Mouse (Mus musculus): ENCODE results near the gene Blmh. TPM values are rescaled to one million over a fixed set of nuclear protein-coding genes. Genes with fewer than 3 reads are reported as not detected.

The Blmh gene
- polyA plus RNA-seq, 1 experiment = 58.3 TPM

- TF ChIP-seq CEBPB (IDR thresholded peaks at IDR 0.05; ENCODE audit: insufficient read depth, poor library complexity, severe bottlenecking) (no peak), E2F4 (IDR thresholded peaks at IDR 0.05; ENCODE audit: insufficient read depth) (no peak), REST (IDR thresholded peaks at IDR 0.05; ENCODE audit: insufficient read depth, insufficient read length) (no peak), SRF (IDR thresholded peaks at IDR 0.05; ENCODE audit: control insufficient read depth, insufficient read length, low read depth) (no peak), TCF12 (IDR thresholded peaks at IDR 0.05; ENCODE audit: insufficient read depth, poor library complexity, severe bottlenecking) (no peak), MYOD1 (IDR thresholded peaks at IDR 0.05; ENCODE audit: control insufficient read depth in 1 of 3, insufficient read length in 2 of 3, low read depth in 2 of 3) (no peak), POLR2AphosphoS2 (IDR thresholded peaks at IDR 0.05; ENCODE audit: insufficient read length, low read depth) (no peak), POLR2A (IDR thresholded peaks at IDR 0.05; ENCODE audit: insufficient read length, low read depth) (no peak), USF1 (IDR thresholded peaks at IDR 0.05; ENCODE audit: low read depth) (no peak), MYOG (IDR thresholded peaks at IDR 0.05; ENCODE audit: control insufficient read depth in 1 of 3, insufficient read depth in 1 of 3, insufficient read length in 2 of 3, low read depth in 2 of 3) (no peak), MAX (IDR thresholded peaks at IDR 0.05; ENCODE audit: low read depth) (no peak), TCF3 (IDR thresholded peaks at IDR 0.05; ENCODE audit: insufficient read length, low read depth) (no peak)
- H3ac ChIP-seq (ENCODE audit: control insufficient read depth, insufficient read length) = no peak overlapping the region
- H3K79me2 ChIP-seq (ENCODE audit: control insufficient read depth, insufficient read depth) = no peaks in the 10 kb centered on the region
- H3K4me2 ChIP-seq (ENCODE audit: low read depth) = no peak overlapping the region
- no peak overlapping the region for H3K4me3 ChIP-seq
- H3K27me3 ChIP-seq (ENCODE audit: control insufficient read depth, insufficient read depth, insufficient read length) = no peaks in the 10 kb centered on the region
- H3K36me3 ChIP-seq (ENCODE audit: control insufficient read depth, insufficient read depth) = no peaks in the 10 kb centered on the region
Observed at GRCm38 (mm10) chr11:76891171-76891570, 33.4 kb upstream of the Blmh start.

DNA sequence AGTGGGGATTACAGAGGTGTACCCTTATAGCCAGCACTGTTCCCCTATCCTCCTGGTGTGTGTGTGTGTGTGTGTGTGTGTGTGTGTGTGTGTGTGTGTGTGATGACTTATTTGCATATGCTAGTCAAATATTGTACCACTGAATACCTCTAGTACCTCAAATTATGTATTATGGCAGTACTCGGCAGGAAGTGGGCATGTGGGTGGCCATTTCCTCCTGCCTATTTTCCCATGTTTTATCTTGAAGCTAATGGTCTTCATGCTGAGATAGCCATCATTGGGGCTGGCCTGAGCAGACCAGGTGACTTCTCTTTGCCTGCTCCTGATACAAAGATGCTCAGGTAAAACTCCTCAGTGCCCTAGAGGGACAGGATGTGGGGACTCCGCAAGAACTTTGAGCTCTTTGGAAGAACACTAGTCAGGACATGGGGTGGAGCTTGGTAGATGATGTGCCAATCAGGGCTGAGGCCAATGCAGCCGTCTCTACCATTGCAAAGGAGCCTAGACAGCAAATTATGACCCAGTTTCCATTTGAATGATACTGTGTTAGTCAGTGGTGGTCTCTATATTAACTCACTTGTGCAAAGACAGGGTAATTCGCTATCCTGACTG, 32.8 kb upstream of the Blmh start:
- H3K79me2 ChIP-seq (ENCODE audit: control insufficient read depth, insufficient read depth) = no peaks in the 10 kb centered on the region
- TF ChIP-seq MYOG (IDR thresholded peaks at IDR 0.05; ENCODE audit: control insufficient read depth in 1 of 3, insufficient read depth in 1 of 3, insufficient read length in 2 of 3, low read depth in 2 of 3) = no peak
- no peak for TF ChIP-seq TCF12 (IDR thresholded peaks at IDR 0.05; ENCODE audit: insufficient read depth, poor library complexity, severe bottlenecking)
- no peak for TF ChIP-seq MAX (IDR thresholded peaks at IDR 0.05; ENCODE audit: low read depth)
- no peak for TF ChIP-seq TCF3 (IDR thresholded peaks at IDR 0.05; ENCODE audit: insufficient read length, low read depth)
- TF ChIP-seq POLR2AphosphoS2 (IDR thresholded peaks at IDR 0.05; ENCODE audit: insufficient read length, low read depth) = no peak
- no peak for TF ChIP-seq CEBPB (IDR thresholded peaks at IDR 0.05; ENCODE audit: insufficient read depth, poor library complexity, severe bottlenecking)
- no peak for TF ChIP-seq POLR2A (IDR thresholded peaks at IDR 0.05; ENCODE audit: insufficient read length, low read depth)
- no peak for TF ChIP-seq SRF (IDR thresholded peaks at IDR 0.05; ENCODE audit: control insufficient read depth, insufficient read length, low read depth)
- no peak for TF ChIP-seq REST (IDR thresholded peaks at IDR 0.05; ENCODE audit: insufficient read depth, insufficient read length)
- no peak for TF ChIP-seq MYOD1 (IDR thresholded peaks at IDR 0.05; ENCODE audit: control insufficient read depth in 1 of 3, insufficient read length in 2 of 3, low read depth in 2 of 3)
- TF ChIP-seq USF1 (IDR thresholded peaks at IDR 0.05; ENCODE audit: low read depth) = no peak
- TF ChIP-seq E2F4 (IDR thresholded peaks at IDR 0.05; ENCODE audit: insufficient read depth) = no peak
- no peaks in the 10 kb centered on the region for H3K27me3 ChIP-seq (ENCODE audit: control insufficient read depth, insufficient read depth, insufficient read length)
- H3K36me3 ChIP-seq (ENCODE audit: control insufficient read depth, insufficient read depth) = no peaks in the 10 kb centered on the region
- H3K4me2 ChIP-seq (ENCODE audit: low read depth) = no peak overlapping the region
- H3K4me3 ChIP-seq = no peak overlapping the region
- H3ac ChIP-seq (ENCODE audit: control insufficient read depth, insufficient read length) = no peak overlapping the region

DNA sequence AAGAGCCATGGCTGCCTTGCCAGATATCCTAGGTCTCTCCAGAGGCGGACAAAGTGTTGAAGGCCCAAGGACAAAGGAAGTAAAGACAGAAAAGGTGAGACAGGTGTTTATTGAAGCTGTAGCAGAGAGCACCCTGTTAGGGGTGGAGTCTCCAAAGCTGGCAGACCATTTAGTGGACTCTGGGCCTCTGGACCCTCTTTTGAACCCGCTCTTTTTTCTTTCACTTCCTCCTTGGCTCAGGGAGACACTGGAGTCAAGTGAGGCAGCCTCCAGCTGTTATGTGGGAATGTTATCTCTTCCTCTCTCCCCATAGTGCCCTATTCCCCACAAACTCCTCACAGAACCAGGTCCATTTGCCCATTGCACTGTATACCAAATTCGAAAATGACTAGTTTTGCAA, 31.6 kb upstream of the Blmh start:
- TF ChIP-seq E2F4 (IDR thresholded peaks at IDR 0.05; ENCODE audit: insufficient read depth) (no peak), POLR2A (IDR thresholded peaks at IDR 0.05; ENCODE audit: insufficient read length, low read depth) (no peak), MAX (IDR thresholded peaks at IDR 0.05; ENCODE audit: low read depth) (no peak), MYOD1 (IDR thresholded peaks at IDR 0.05; ENCODE audit: control insufficient read depth in 1 of 3, insufficient read length in 2 of 3, low read depth in 2 of 3) (no peak), SRF (IDR thresholded peaks at IDR 0.05; ENCODE audit: control insufficient read depth, insufficient read length, low read depth) (no peak), CEBPB (IDR thresholded peaks at IDR 0.05; ENCODE audit: insufficient read depth, poor library complexity, severe bottlenecking) (no peak), TCF3 (IDR thresholded peaks at IDR 0.05; ENCODE audit: insufficient read length, low read depth) (no peak), MYOG (IDR thresholded peaks at IDR 0.05; ENCODE audit: control insufficient read depth in 1 of 3, insufficient read depth in 1 of 3, insufficient read length in 2 of 3, low read depth in 2 of 3) (no peak), USF1 (IDR thresholded peaks at IDR 0.05; ENCODE audit: low read depth) (no peak), TCF12 (IDR thresholded peaks at IDR 0.05; ENCODE audit: insufficient read depth, poor library complexity, severe bottlenecking) (no peak), POLR2AphosphoS2 (IDR thresholded peaks at IDR 0.05; ENCODE audit: insufficient read length, low read depth) (no peak), REST (IDR thresholded peaks at IDR 0.05; ENCODE audit: insufficient read depth, insufficient read length) (no peak)

GRCm38 (mm10) chr11:76893570-76893969, 31.0 kb upstream of the Blmh start:
- Histone ChIP-seq H3K4me2 (ENCODE audit: low read depth) (no peak overlapping the region), H3ac (ENCODE audit: control insufficient read depth, insufficient read length) (no peak overlapping the region), H3K36me3 (ENCODE audit: control insufficient read depth, insufficient read depth) (no peaks in the 10 kb centered on the region), H3K27me3 (ENCODE audit: control insufficient read depth, insufficient read depth, insufficient read length) (no peaks in the 10 kb centered on the region), H3K79me2 (ENCODE audit: control insufficient read depth, insufficient read depth) (no peaks in the 10 kb centered on the region), H3K4me3 (no peak overlapping the region)
- no peak for TF ChIP-seq TCF3 (IDR thresholded peaks at IDR 0.05; ENCODE audit: insufficient read length, low read depth)
- TF ChIP-seq E2F4 (IDR thresholded peaks at IDR 0.05; ENCODE audit: insufficient read depth) = no peak
- TF ChIP-seq SRF (IDR thresholded peaks at IDR 0.05; ENCODE audit: control insufficient read depth, insufficient read length, low read depth) = no peak
- no peak for TF ChIP-seq MAX (IDR thresholded peaks at IDR 0.05; ENCODE audit: low read depth)
- TF ChIP-seq MYOD1 (IDR thresholded peaks at IDR 0.05; ENCODE audit: control insufficient read depth in 1 of 3, insufficient read length in 2 of 3, low read depth in 2 of 3) = no peak
- no peak for TF ChIP-seq REST (IDR thresholded peaks at IDR 0.05; ENCODE audit: insufficient read depth, insufficient read length)
- TF ChIP-seq MYOG (IDR thresholded peaks at IDR 0.05; ENCODE audit: control insufficient read depth in 1 of 3, insufficient read depth in 1 of 3, insufficient read length in 2 of 3, low read depth in 2 of 3) = no peak

More for the DNA sequence above, 31.6 kb upstream of the Blmh start:
- Histone ChIP-seq H3K79me2 (ENCODE audit: control insufficient read depth, insufficient read depth) (no peaks in the 10 kb centered on the region), H3K4me2 (ENCODE audit: low read depth) (no peak overlapping the region), H3ac (ENCODE audit: control insufficient read depth, insufficient read length) (no peak overlapping the region), H3K36me3 (ENCODE audit: control insufficient read depth, insufficient read depth) (no peaks in the 10 kb centered on the region), H3K27me3 (ENCODE audit: control insufficient read depth, insufficient read depth, insufficient read length) (no peaks in the 10 kb centered on the region), H3K4me3 (no peak overlapping the region)

Data from myocyte (in vitro differentiated cells).